Mouse (Mus musculus): ENCODE results near the gene Mxra8. TPM values are rescaled to one million over a fixed set of nuclear protein-coding genes. Genes with fewer than 3 reads are reported as not detected.

Gene Mxra8
- 1 to 10 TPM; 1.3 to 2.7 TPM for polyA plus RNA-seq (2017; shearing (Covaris generic))

GRCm38 (mm10) chr4:155839483-155839910 is at the start of gene Mxra8:
Gene Mxra8 (plus strand): TSS chr4:155839680.

GRCm38 (mm10) chr4:155790021-155790489 is 49.4 kb upstream of the Mxra8 start, which contains the start of gene Ankrd65:
Gene Ankrd65 (plus strand): TSS chr4:155790439.

GRCm38 (mm10) chr4:155802741-155803339 is 36.6 kb upstream of the Mxra8 start, which contains the start of gene Mrpl20:
Gene Mrpl20 (plus strand): TSS chr4:155802878.

GRCm38 (mm10) chr4:155811929-155812664 is 27.4 kb upstream of the Mxra8 start, which contains the start of gene Ccnl2:
Gene Ccnl2 (plus strand): TSS chr4:155812489.

DNA sequence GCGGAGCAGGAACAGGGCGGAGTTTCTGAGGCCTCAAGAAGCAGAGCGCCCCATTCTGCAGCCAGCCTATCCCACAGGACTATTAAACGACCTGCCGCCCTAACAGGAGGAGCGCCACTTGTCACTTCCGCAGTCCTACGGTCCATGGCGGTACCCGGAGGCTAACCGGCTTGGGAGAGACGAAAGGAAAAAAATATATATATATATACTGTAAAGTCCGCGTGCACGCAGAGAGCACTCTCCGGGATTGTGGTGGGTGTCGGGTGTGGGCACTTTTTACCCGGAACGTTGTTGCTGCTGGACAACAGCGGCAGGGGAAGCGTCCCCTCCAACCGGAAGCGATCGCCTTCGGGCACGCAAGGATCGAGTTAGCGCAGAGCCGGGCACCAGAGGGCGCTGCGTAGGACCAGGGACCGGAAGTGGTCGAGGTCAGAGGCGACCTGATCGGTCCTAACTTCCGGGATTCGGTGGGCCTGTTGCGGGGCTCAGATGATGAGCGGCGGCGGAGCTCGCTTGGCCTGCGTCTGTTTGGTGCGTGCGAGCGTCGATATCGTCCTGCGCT is 8.2 kb upstream of the Mxra8 start, which contains the start of gene Aurkaip1:
Gene Aurkaip1, plus strand, starts transcription at position 68 of the 562 bp plus-strand sequence.

DNA sequence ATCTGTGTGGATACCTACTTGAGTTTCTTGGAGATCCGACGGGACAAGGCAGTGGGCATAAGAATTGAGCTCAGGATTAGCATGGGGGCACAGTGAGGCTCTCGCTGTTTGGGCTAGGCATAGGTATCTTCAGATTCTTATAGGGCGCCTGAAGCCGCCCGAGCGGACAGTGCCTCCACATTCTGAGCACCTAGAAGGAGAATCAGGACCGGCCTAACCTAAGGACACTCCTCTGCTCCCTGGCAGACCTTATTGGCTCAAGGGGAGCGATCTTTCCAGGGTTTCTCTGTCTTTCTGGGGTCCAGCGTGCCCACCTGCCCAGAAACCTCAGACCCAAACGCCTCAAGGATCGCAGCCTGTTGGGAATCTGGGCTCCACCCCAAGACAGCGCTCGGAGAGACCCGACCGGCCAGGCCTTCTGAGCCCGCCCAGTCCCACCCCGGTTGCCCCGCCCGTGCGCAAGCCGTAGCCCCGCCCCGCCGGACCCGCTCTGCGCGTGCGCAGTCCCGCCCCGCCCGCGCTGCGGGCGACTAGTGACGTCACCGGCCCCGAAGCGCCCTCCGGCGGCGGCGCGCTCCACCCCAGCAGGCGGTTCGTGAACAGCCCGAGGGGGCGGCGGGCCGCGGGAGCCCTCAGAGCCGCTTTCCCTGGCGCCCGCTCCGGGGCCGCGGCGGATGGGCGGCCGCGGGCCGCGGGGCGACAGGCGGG is 7.5 kb downstream of the Mxra8 start, which contains the start of gene Dvl1:
Gene Dvl1, plus strand, starts transcription at position 532 of the 708 bp plus-strand sequence.

GRCm38 (mm10) chr4:155863001-155863400 is 23.5 kb downstream of the Mxra8 start, which contains the start of gene Tas1r3:
Gene Tas1r3 (minus strand): TSS chr4:155863362.

DNA sequence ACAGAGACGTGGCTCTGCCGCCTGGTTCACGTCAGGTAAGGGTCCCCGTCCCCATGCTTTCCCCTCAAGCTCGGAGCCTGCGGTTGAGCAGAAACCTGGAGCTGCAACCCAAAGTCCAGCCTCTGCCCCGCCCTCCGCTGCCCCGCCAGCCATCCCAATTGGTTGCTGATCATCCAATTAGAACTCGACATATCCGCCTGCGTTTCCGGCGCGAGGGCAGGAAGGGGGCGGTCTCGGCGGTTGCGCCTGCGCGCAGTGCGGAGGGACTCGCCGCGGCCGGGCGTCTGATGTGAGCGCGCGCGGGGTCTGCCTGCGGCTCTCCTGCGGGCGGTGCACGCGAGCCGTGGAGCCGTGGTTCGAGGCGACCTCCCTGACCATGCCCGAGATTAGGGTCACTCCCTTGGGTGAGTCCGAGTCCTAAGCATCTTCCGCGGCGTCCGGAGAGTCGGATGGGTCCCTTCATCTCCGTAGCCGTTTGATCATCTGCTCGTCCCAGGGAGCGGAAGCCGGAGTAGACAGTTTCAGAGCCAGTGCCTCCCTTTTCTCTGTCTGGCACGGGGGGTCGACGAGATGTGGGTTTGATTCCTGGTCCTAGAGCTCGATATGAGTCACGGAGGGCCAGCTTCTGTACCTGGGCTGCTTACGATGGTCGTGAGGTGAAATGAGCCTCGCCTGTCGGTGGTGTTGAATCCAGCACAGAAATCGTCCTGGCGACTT is 30.0 kb downstream of the Mxra8 start, which contains the start of the genes Cptp and Ints11:
Gene Cptp, minus strand, starts transcription at position 124 of the 717 bp plus-strand sequence.
Gene Ints11, plus strand, starts transcription at position 230 of the 717 bp plus-strand sequence.

GRCm38 (mm10) chr4:155891551-155892001 is 52.1 kb downstream of the Mxra8 start, which contains the start of the genes Pusl1 and Acap3:
Gene Pusl1 (minus strand): TSS chr4:155891781.
Gene Acap3 (plus strand): TSS chr4:155891822.

Other genes starting within 250 kb of the Mxra8 start
- 10 to 100 TPM in 1 of 2 experiments, 1 to 10 TPM in 1; 8.8 to 10.8 TPM for gene Slc35e2, start 238.3 kb upstream of the Mxra8 start, polyA plus RNA-seq (2017; shearing (Covaris generic))
- 100 to 1,000 TPM; 107 to 146 TPM for gene Cdk11b, start 214.8 kb upstream of the Mxra8 start, polyA plus RNA-seq (2017; shearing (Covaris generic))
- not detected for gene Gm10563, start 194.3 kb upstream of the Mxra8 start, polyA plus RNA-seq (2017; shearing (Covaris generic))
- 1 to 10 TPM in 1 of 2 experiments, under 1 TPM in 1; 0.26 to 1.1 TPM for gene Mmp23, start 186.3 kb upstream of the Mxra8 start, polyA plus RNA-seq (2017; shearing (Covaris generic))
- gene Mib2, start 170.5 kb upstream of the Mxra8 start, polyA plus RNA-seq (2017; shearing (Covaris generic)): 10 to 100 TPM; 21.5 to 27.7 TPM
- gene Fndc10, start 145.3 kb upstream of the Mxra8 start, polyA plus RNA-seq (2017; shearing (Covaris generic)): 10 to 100 TPM in 1 of 2 experiments, 1 to 10 TPM in 1; 7.2 to 41.1 TPM
- gene Ssu72, start 134.9 kb upstream of the Mxra8 start, polyA plus RNA-seq (2017; shearing (Covaris generic)): 100 to 1,000 TPM; 177 to 184 TPM
- 1 to 10 TPM; 1.2 to 1.5 TPM for gene Tmem240, start 104.9 kb upstream of the Mxra8 start, polyA plus RNA-seq (2017; shearing (Covaris generic))
- 10 to 100 TPM; 45.1 to 52.5 TPM for gene Atad3a, start 78.6 kb upstream of the Mxra8 start, polyA plus RNA-seq (2017; shearing (Covaris generic))
- gene Vwa1, start 65.0 kb upstream of the Mxra8 start, polyA plus RNA-seq (2017; shearing (Covaris generic)): under 1 TPM in 1 of 2 experiments, not detected in 1; 0.25 TPM
- under 1 TPM in 1 of 2 experiments, not detected in 1; 0.05 TPM for gene Tmem88b, start 53.8 kb upstream of the Mxra8 start, polyA plus RNA-seq (2017; shearing (Covaris generic))
- under 1 TPM in 1 of 2 experiments, not detected in 1; 0.66 TPM for gene Ankrd65, start 49.2 kb upstream of the Mxra8 start, polyA plus RNA-seq (2017; shearing (Covaris generic))
- gene Mrpl20, start 36.8 kb upstream of the Mxra8 start, polyA plus RNA-seq (2017; shearing (Covaris generic)): 100 to 1,000 TPM; 139 to 192 TPM
- gene Ccnl2, start 27.2 kb upstream of the Mxra8 start, polyA plus RNA-seq (2017; shearing (Covaris generic)): 100 to 1,000 TPM; 248 to 258 TPM
- gene Aurkaip1, start 8.4 kb upstream of the Mxra8 start, polyA plus RNA-seq (2017; shearing (Covaris generic)): 100 to 1,000 TPM; 185 to 200 TPM
- gene Dvl1, start 7.7 kb downstream of the Mxra8 start, polyA plus RNA-seq (2017; shearing (Covaris generic)): 10 to 100 TPM; 38.5 to 41.0 TPM
- gene Tas1r3, start 23.7 kb downstream of the Mxra8 start, polyA plus RNA-seq (2017; shearing (Covaris generic)): under 1 TPM; 0.37 to 0.61 TPM
- gene Cptp, start 29.8 kb downstream of the Mxra8 start, polyA plus RNA-seq (2017; shearing (Covaris generic)): 10 to 100 TPM; 13.6 to 15.3 TPM
- 100 to 1,000 TPM in 1 of 2 experiments, 10 to 100 TPM in 1; 98.2 to 112 TPM for gene Ints11, start 29.9 kb downstream of the Mxra8 start, polyA plus RNA-seq (2017; shearing (Covaris generic))
- gene Pusl1, start 52.1 kb downstream of the Mxra8 start, polyA plus RNA-seq (2017; shearing (Covaris generic)): 10 to 100 TPM; 22.5 to 39.9 TPM
- gene Acap3, start 52.1 kb downstream of the Mxra8 start, polyA plus RNA-seq (2017; shearing (Covaris generic)): 10 to 100 TPM; 16.0 to 29.5 TPM
- gene Ube2j2, start 104.2 kb downstream of the Mxra8 start, polyA plus RNA-seq (2017; shearing (Covaris generic)): 100 to 1,000 TPM; 140 to 160 TPM
- gene C1qtnf12, start 122.6 kb downstream of the Mxra8 start, polyA plus RNA-seq (2017; shearing (Covaris generic)): 10 to 100 TPM; 15.8 to 29.0 TPM
- gene B3galt6, start 153.0 kb downstream of the Mxra8 start, polyA plus RNA-seq (2017; shearing (Covaris generic)): 1 to 10 TPM; 7.4 to 9.5 TPM
- 100 to 1,000 TPM; 563 to 617 TPM for gene Sdf4, start 153.2 kb downstream of the Mxra8 start, polyA plus RNA-seq (2017; shearing (Covaris generic))
- 1,000 to 10,000 TPM in 1 of 2 experiments, 100 to 1,000 TPM in 1; 923 to 1,159 TPM for gene Tnfrsf4, start 174.2 kb downstream of the Mxra8 start, polyA plus RNA-seq (2017; shearing (Covaris generic))
- gene Tnfrsf18, start 186.5 kb downstream of the Mxra8 start, polyA plus RNA-seq (2017; shearing (Covaris generic)): 1,000 to 10,000 TPM in 1 of 2 experiments, 100 to 1,000 TPM in 1; 560 to 1,034 TPM
- gene Ttll10, start 219.7 kb downstream of the Mxra8 start, polyA plus RNA-seq (2017; shearing (Covaris generic)): under 1 TPM; 0.22 to 0.50 TPM

Measured in activated CD4-positive, CD25-positive, alpha-beta regulatory T cell (primary cell).